Mouse (Mus musculus) G1E (cell line): ENCODE results near the gene Ier3.

Experiments used
- CTCF ChIP-seq: IDR thresholded peaks from 2 replicates; pipeline ENCODE4 v1.5.1; 2012; ENCODE audit warnings: low read depth, low read length, inconsistent platforms, mixed read lengths
- GATA1 ChIP-seq: IDR thresholded peaks from 2 replicates; pipeline ENCODE4 v1.6.1; 2012; ENCODE audit warnings: borderline replicate concordance, low read length, inconsistent platforms, mixed read lengths
- GATA2 ChIP-seq: IDR thresholded peaks from 2 replicates; pipeline ENCODE4 v1.6.1; 2012; ENCODE audit warnings: low read depth, low read length, inconsistent platforms, borderline replicate concordance
- TAL1 ChIP-seq: conservative IDR thresholded peaks from 2 replicates; pipeline ENCODE4 v1.6.1; 2012; ENCODE audit warnings: low read depth, low read length, inconsistent platforms, mixed read lengths

DNA sequence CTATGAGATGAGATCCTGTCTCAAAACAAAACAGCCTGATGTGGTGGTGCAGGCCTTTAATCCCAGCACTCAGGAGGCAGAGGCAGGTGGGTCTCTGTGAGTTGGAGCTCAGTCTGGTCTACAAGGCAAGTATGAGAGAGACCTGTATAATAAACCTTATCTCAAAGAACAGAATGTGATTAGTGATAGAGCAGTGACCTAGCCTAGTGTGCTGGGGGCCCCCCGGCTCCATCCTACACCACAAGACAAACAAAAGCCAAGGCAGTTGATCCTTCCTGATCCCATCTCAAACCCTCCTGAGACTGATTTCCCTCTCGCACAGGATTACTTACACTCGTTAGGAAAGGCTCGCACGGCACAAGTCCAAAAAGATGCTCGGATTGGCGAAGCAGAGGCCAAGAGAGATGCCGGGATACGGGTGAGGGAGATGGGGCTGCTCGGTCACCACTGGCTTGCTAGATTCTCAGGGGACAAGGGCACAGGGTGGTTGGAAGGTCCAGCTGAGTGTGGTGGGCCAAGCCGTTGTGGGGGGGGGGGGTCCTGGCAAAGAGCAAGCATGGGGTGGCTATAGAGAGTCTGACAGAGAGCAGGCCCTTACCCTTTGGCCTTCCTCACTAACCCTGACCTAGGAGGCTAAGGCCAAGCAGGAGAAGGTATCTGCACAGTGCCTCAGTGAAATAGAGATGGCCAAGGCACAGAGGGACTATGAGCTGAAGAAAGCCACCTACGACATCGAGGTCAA is 3.8 kb downstream of the Ier3 start:
- TF ChIP-seq CTCF (no peak), GATA1 (no peak), TAL1 (peak; percentile 75), GATA2 (no peak)
